Mouse (Mus musculus): ENCODE results near the gene Chil5. TPM values are rescaled to one million over a fixed set of nuclear protein-coding genes. Genes with fewer than 3 reads are reported as not detected.
"Not testable (repeated sequence)": the region's sequence is repeated elsewhere in the genome, so short reads cannot be mapped to it uniquely, and the experiment has no call there.

Gene Chil5
- not detected in 2 replicates for polyA plus RNA-seq (2014; fragmentation: Nextera tagmentation; extraction: Ambion mirVana)

GRCm38 (mm10) chr3:106032781-106033180, at the start of gene Chil5:
Chil5 (minus strand) TSS chr3:106032814.
- Histone ChIP-seq H3K27me3 (ENCODE audit: control insufficient read depth, insufficient read depth, low read length) (no peaks in the 10 kb centered on the region), H3K27ac (ENCODE audit: low read length) (no peak within 1 kb of the TSS), H3K9me3 (ENCODE audit: control insufficient read depth, low read depth, low read length) (no peaks in the 10 kb centered on the region), H3K9ac (replicated peaks; ENCODE audit: low read depth, low read length) (no peak within 1 kb of the TSS), H3K4me3 (ENCODE audit: low read depth, low read length) (no peak within 1 kb of the TSS), H3K4me1 (ENCODE audit: control insufficient read depth, insufficient read depth, low read length) (no peaks in the 10 kb centered on the region), H3K36me3 (ENCODE audit: control insufficient read depth, insufficient read depth, low read length) (no peaks in the 10 kb centered on the region), H3K4me2 (replicated peaks; ENCODE audit: low read depth, low read length) (no peak within 1 kb of the TSS)
- 90% methylated on average over 1 of the region's 1 CpGs for WGBS
- ATAC-seq (ENCODE audit: insufficient number of reproducible peaks, insufficient read depth, low FRiP score, low read depth): no peak

GRCm38 (mm10) chr3:106074824-106075223, 42.2 kb upstream of the Chil5 start:
- Histone ChIP-seq H3K9me3 (ENCODE audit: control insufficient read depth, low read depth, low read length) (no peaks in the 10 kb centered on the region), H3K27me3 (ENCODE audit: control insufficient read depth, insufficient read depth, low read length) (no peaks in the 10 kb centered on the region), H3K4me2 (replicated peaks; ENCODE audit: low read depth, low read length) (no peak overlapping the region), H3K27ac (ENCODE audit: low read length) (no peak overlapping the region), H3K36me3 (ENCODE audit: control insufficient read depth, insufficient read depth, low read length) (no peaks in the 10 kb centered on the region), H3K4me3 (ENCODE audit: low read depth, low read length) (no peak overlapping the region), H3K9ac (replicated peaks; ENCODE audit: low read depth, low read length) (no peak overlapping the region), H3K4me1 (ENCODE audit: control insufficient read depth, insufficient read depth, low read length) (no peaks in the 10 kb centered on the region)
- peak; percentile 85 for ATAC-seq (ENCODE audit: insufficient number of reproducible peaks, insufficient read depth, low FRiP score, low read depth)
- 45% methylated on average over 1 of the region's 1 CpGs for WGBS

DNA sequence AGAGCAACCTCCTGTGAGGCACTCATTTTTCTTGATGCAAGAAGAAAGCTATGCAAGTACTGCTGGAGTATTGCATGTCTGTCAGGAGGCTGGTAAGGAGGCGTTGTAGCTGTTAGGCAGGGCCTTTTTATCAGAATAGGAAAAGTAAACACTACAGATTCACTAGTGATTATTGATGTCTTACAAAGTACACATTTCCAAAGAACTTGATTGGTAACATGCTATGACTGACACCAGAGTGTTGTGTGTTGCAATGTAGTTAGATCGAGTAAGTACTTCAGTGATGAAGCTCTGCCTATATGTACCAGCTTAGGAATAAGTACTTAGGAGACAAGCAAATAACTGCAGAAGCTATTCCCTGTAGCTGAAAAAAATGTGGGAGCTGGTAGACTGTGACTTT, 38.4 kb upstream of the Chil5 start:
- ATAC-seq (ENCODE audit: insufficient number of reproducible peaks, insufficient read depth, low FRiP score, low read depth): no peak
- H3K27me3 ChIP-seq (ENCODE audit: control insufficient read depth, insufficient read depth, low read length): no peaks in the 10 kb centered on the region
- WGBS: 60% methylated on average over 2 of the region's 2 CpGs
- H3K9ac ChIP-seq (replicated peaks; ENCODE audit: low read depth, low read length): no peak overlapping the region
- no peak overlapping the region for H3K27ac ChIP-seq (ENCODE audit: low read length)
- no peaks in the 10 kb centered on the region for H3K36me3 ChIP-seq (ENCODE audit: control insufficient read depth, insufficient read depth, low read length)
- no peak overlapping the region for H3K4me3 ChIP-seq (ENCODE audit: low read depth, low read length)
- no peak overlapping the region for H3K4me2 ChIP-seq (replicated peaks; ENCODE audit: low read depth, low read length)
- H3K9me3 ChIP-seq (ENCODE audit: control insufficient read depth, low read depth, low read length): no peaks in the 10 kb centered on the region
- H3K4me1 ChIP-seq (ENCODE audit: control insufficient read depth, insufficient read depth, low read length): no peaks in the 10 kb centered on the region

- H3K4me1 ChIP-seq (ENCODE audit: control insufficient read depth, insufficient read depth, low read length); H3K27me3 ChIP-seq (ENCODE audit: control insufficient read depth, insufficient read depth, low read length); H3K9ac ChIP-seq (replicated peaks; ENCODE audit: low read depth, low read length); H3K4me3 ChIP-seq (ENCODE audit: low read depth, low read length); H3K4me2 ChIP-seq (replicated peaks; ENCODE audit: low read depth, low read length); H3K27ac ChIP-seq (ENCODE audit: low read length); H3K9me3 ChIP-seq (ENCODE audit: control insufficient read depth, low read depth, low read length); H3K36me3 ChIP-seq (ENCODE audit: control insufficient read depth, insufficient read depth, low read length); ATAC-seq (ENCODE audit: insufficient number of reproducible peaks, insufficient read depth, low FRiP score, low read depth): not testable (repeated sequence)
- WGBS: 39% methylated on average over 5 of the region's 5 CpGs
Observed at GRCm38 (mm10) chr3:106067707-106068106, 35.1 kb upstream of the Chil5 start.

DNA sequence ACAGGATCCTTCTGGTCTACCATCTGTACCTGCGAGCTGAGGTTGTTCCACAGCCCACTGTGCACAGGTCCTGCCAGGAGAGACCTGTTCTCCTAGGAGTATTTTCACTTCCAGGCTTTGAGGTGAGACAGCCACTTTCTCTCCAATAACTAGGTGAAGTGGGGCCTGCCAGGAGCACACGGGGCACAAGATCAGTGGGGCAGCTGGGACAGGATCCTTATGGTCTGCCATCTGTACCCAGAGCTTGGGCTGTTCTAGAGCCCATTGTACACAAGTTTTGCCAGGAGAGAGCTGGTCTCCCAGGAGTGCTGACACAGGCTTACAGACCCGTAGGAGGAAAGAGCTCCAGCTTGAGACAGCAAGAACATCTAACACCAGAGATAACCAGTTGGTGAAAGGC, 25.4 kb upstream of the Chil5 start:
- H3K9me3 ChIP-seq (ENCODE audit: control insufficient read depth, low read depth, low read length): no peaks in the 10 kb centered on the region
- H3K27me3 ChIP-seq (ENCODE audit: control insufficient read depth, insufficient read depth, low read length): no peaks in the 10 kb centered on the region
- WGBS: 72% methylated on average over 3 of the region's 3 CpGs
- no peak overlapping the region for H3K4me2 ChIP-seq (replicated peaks; ENCODE audit: low read depth, low read length)
- H3K9ac ChIP-seq (replicated peaks; ENCODE audit: low read depth, low read length): no peak overlapping the region
- no peaks in the 10 kb centered on the region for H3K4me1 ChIP-seq (ENCODE audit: control insufficient read depth, insufficient read depth, low read length)
- no peaks in the 10 kb centered on the region for H3K36me3 ChIP-seq (ENCODE audit: control insufficient read depth, insufficient read depth, low read length)
- no peak for ATAC-seq (ENCODE audit: insufficient number of reproducible peaks, insufficient read depth, low FRiP score, low read depth)
- no peak overlapping the region for H3K27ac ChIP-seq (ENCODE audit: low read length)
- no peak overlapping the region for H3K4me3 ChIP-seq (ENCODE audit: low read depth, low read length)

- ATAC-seq (ENCODE audit: insufficient number of reproducible peaks, insufficient read depth, low FRiP score, low read depth): no peak
- WGBS: 59% methylated on average over 18 of the region's 18 CpGs
- H3K27ac ChIP-seq (ENCODE audit: low read length): no peak overlapping the region
Observed at GRCm38 (mm10) chr3:106051896-106052295, 19.3 kb upstream of the Chil5 start.

DNA sequence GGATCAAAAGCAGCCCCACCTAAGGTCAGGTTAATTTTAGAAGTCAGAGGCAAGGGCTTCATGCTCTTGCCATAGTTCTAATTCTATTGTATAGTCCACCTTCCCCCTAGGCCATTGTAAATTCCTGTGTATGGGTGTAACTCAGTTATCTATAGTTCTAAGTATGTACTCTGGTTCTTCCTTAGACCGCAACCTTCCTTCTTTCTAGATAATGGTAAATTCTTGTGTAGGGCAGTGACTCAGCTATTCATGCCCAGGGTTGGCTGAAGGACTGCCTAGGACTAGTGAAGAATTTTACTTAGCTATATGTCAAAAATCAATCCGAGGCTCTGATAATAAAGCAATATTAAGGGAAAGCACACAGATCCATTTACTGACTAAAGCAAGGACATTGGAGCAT, 7.7 kb upstream of the Chil5 start:
- Histone ChIP-seq H3K4me2 (replicated peaks; ENCODE audit: low read depth, low read length) (no peak overlapping the region), H3K27me3 (ENCODE audit: control insufficient read depth, insufficient read depth, low read length) (no peaks in the 10 kb centered on the region), H3K4me3 (ENCODE audit: low read depth, low read length) (no peak overlapping the region), H3K27ac (ENCODE audit: low read length) (no peak overlapping the region), H3K4me1 (ENCODE audit: control insufficient read depth, insufficient read depth, low read length) (no peaks in the 10 kb centered on the region), H3K9me3 (ENCODE audit: control insufficient read depth, low read depth, low read length) (no peaks in the 10 kb centered on the region), H3K36me3 (ENCODE audit: control insufficient read depth, insufficient read depth, low read length) (no peaks in the 10 kb centered on the region), H3K9ac (replicated peaks; ENCODE audit: low read depth, low read length) (no peak overlapping the region)
- 85% methylated on average over 2 of the region's 2 CpGs for WGBS
- no peak for ATAC-seq (ENCODE audit: insufficient number of reproducible peaks, insufficient read depth, low FRiP score, low read depth)

More at GRCm38 (mm10) chr3:106051896-106052295, 19.3 kb upstream of the Chil5 start:
- no peaks in the 10 kb centered on the region for H3K9me3 ChIP-seq (ENCODE audit: control insufficient read depth, low read depth, low read length)
- H3K36me3 ChIP-seq (ENCODE audit: control insufficient read depth, insufficient read depth, low read length): no peaks in the 10 kb centered on the region
- no peak overlapping the region for H3K9ac ChIP-seq (replicated peaks; ENCODE audit: low read depth, low read length)
- H3K4me1 ChIP-seq (ENCODE audit: control insufficient read depth, insufficient read depth, low read length): no peaks in the 10 kb centered on the region
- H3K4me3 ChIP-seq (ENCODE audit: low read depth, low read length): no peak overlapping the region
- H3K4me2 ChIP-seq (replicated peaks; ENCODE audit: low read depth, low read length): no peak overlapping the region
- H3K27me3 ChIP-seq (ENCODE audit: control insufficient read depth, insufficient read depth, low read length): no peaks in the 10 kb centered on the region

DNA sequence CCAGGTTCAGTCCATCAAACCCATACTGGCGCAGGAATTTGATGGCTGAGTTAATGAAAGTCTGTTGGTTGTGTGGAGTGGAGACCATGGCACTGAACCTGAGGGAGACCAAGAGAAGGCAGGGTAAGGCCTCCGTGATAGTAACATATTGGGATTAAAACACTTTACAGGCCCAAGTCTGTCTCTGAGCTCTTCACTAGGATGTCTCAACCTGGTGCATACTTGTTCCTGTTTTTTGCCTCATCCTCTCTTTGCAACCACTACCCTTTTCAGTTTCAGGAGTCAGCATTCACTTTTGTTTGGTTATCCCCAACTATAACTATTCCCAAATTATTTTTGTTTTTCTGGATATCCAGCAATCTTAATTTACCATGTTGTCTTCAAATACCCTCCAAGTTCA, 8.5 kb downstream of the Chil5 start:
- Histone ChIP-seq H3K9ac (replicated peaks; ENCODE audit: low read depth, low read length) (no peak overlapping the region), H3K27me3 (ENCODE audit: control insufficient read depth, insufficient read depth, low read length) (no peaks in the 10 kb centered on the region), H3K9me3 (ENCODE audit: control insufficient read depth, low read depth, low read length) (no peaks in the 10 kb centered on the region), H3K27ac (ENCODE audit: low read length) (no peak overlapping the region), H3K36me3 (ENCODE audit: control insufficient read depth, insufficient read depth, low read length) (no peaks in the 10 kb centered on the region), H3K4me1 (ENCODE audit: control insufficient read depth, insufficient read depth, low read length) (no peaks in the 10 kb centered on the region), H3K4me3 (ENCODE audit: low read depth, low read length) (no peak overlapping the region), H3K4me2 (replicated peaks; ENCODE audit: low read depth, low read length) (no peak overlapping the region)
- ATAC-seq (ENCODE audit: insufficient number of reproducible peaks, insufficient read depth, low FRiP score, low read depth): no peak
- 84% methylated on average over 2 of the region's 2 CpGs for WGBS

DNA sequence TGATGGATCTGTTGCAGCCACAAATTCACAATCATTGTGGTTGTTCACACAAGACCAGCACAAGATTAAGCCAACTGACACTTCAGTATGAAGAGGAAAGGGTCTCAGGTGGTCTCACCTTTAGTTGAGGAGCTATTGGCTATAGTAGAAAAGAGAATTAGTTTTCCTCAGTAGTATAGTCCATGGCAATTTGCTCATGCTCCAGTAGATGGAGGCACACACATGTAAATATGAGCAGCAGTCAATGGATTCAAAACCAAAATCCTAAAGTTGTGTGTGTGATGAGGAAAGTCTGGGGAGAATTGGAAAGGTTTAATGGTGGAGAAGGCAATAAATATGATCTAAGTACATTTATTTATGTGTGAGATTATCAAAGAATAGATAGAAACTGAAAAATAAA, 10.8 kb downstream of the Chil5 start:
- no peaks in the 10 kb centered on the region for H3K27me3 ChIP-seq (ENCODE audit: control insufficient read depth, insufficient read depth, low read length)
- no peak overlapping the region for H3K4me2 ChIP-seq (replicated peaks; ENCODE audit: low read depth, low read length)
- H3K4me1 ChIP-seq (ENCODE audit: control insufficient read depth, insufficient read depth, low read length): no peaks in the 10 kb centered on the region
- no peak for ATAC-seq (ENCODE audit: insufficient number of reproducible peaks, insufficient read depth, low FRiP score, low read depth)
- no peak overlapping the region for H3K9ac ChIP-seq (replicated peaks; ENCODE audit: low read depth, low read length)
- H3K9me3 ChIP-seq (ENCODE audit: control insufficient read depth, low read depth, low read length): no peaks in the 10 kb centered on the region
- no peaks in the 10 kb centered on the region for H3K36me3 ChIP-seq (ENCODE audit: control insufficient read depth, insufficient read depth, low read length)
- no peak overlapping the region for H3K4me3 ChIP-seq (ENCODE audit: low read depth, low read length)
- H3K27ac ChIP-seq (ENCODE audit: low read length): no peak overlapping the region

Data from stomach, embryonic 14.5 days (tissue).